Mouse (Mus musculus) neural tube, postnatal 0 days (tissue): ENCODE data around the gene Abca13. TPM values are rescaled to one million over a fixed set of nuclear protein-coding genes. Genes with fewer than 3 reads are reported as not detected.

Experiments
- polyA plus RNA-seq: library from polyadenylated mRNA; unstranded; fragments of >200 nt; fragmentation: Nextera tagmentation; extraction: Ambion mirVana; gene quantifications from 2 replicates; pipeline ENCODE4 v1.2.1, GENCODE M21; 2015

The Abca13 gene
- 0.03 TPM in 1 of 2 replicates, not detected in the other for polyA plus RNA-seq

GRCm38 (mm10) chr11:9191555-9192131 lies at the start of gene Abca13:
Abca13 (plus strand) TSS chr11:9191942.

Other genes with a start within 250 kb of the Abca13 start
- gene Pkd1l1, start 218.7 kb upstream of the Abca13 start, polyA plus RNA-seq: 0.09 and 0.25 TPM in 2 replicates
- gene Hus1, start 180.8 kb upstream of the Abca13 start, polyA plus RNA-seq: 11.6 and 12.1 TPM in 2 replicates
- 3.6 and 4.0 TPM in 2 replicates for gene Gm11992, start 143.3 kb upstream of the Abca13 start, polyA plus RNA-seq
- 0.19 and 0.26 TPM in 2 replicates for gene Sun3, start 143.0 kb upstream of the Abca13 start, polyA plus RNA-seq
- gene Upp1, start 73.8 kb upstream of the Abca13 start, polyA plus RNA-seq: 13.7 and 14.4 TPM in 2 replicates